Mouse (Mus musculus) erythroblast, adult 5-6 weeks (primary cell): ENCODE measurements around the gene Ndufb3. TPM values are rescaled to one million over a fixed set of nuclear protein-coding genes. Genes with fewer than 3 reads are reported as not detected.
"Not testable (repeated sequence)": the region's sequence is repeated elsewhere in the genome, so short reads cannot be mapped to it uniquely, and the experiment has no call there.

Source experiments
- ATAC-seq: replicated peaks from 2 replicates; pipeline ENCODE4 v1.8.0; 2016; ENCODE audit warnings: moderate number of reproducible peaks, mild to moderate bottlenecking, moderate TSS enrichment, inconsistent platforms; ENCODE audit not compliant: poor library complexity, low FRiP score, severe bottlenecking
- total RNA-seq, 2 experiments: library from RNA; stranded (forward) in 1 of 2; stranded (reverse) in 1 of 2; fragments of 150-400 nt in 1 of 2; fragments of 200-764, 138-1000 nt in 1 of 2; gene quantifications; 2 replicates each; pipeline versions ENCODE4 v1.2.3 to v1.2.4; 2015 to 2017; ENCODE audit warnings: low replicate concordance in 2 of 2

The Ndufb3 gene
- total RNA-seq (2015; ENCODE audit: low replicate concordance) (42.4 and 43.4 TPM in 2 replicates), total RNA-seq (2017; ENCODE audit: low replicate concordance) (8.7 and 18.5 TPM in 2 replicates)

DNA sequence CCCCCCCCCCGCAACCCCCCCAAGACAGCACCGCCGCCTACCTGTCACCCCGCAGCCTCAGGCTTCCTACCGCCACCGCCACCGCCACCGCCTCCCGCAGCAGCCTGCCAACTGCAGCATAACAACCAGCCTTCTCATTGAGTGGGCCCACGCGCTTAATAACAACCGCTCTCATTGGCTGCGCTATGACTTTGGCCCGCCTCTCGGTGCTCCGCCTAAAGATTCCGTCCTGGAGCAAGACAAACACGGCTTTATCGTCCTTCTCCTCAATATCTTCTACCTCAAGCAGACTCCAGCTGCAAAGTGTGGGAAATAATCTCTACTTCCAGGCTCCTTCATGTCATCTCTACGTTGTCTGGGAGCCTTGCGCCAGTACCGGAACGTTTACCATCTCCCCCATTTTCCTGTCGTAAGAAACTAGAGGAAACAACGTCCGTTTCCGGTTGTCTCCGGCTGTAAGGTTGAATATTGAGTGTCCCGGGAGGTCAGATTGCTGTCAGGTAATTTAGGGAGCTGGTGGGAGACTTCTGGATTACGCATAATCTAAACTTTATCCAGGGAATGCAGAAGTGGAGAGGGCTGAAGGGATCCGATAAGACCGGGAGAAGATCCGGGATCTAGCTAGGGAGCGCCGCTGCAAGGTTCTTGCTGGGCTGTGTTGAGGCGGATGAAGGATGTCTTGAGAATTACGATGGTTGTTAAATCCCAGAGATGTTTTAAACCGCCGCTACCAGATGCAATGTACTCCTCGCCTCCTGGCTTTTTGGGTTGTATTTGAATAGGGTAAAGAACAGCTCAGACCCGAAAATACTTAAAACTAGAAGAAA lies at the start of gene Ndufb3, which contains the start of gene Fam126b:
TSS of gene Ndufb3 (plus strand) at position 214 of the 827 bp plus-strand sequence.
TSS of gene Fam126b (minus strand) at position 153 of the 827 bp plus-strand sequence.
- peak; percentile 99 for ATAC-seq

DNA sequence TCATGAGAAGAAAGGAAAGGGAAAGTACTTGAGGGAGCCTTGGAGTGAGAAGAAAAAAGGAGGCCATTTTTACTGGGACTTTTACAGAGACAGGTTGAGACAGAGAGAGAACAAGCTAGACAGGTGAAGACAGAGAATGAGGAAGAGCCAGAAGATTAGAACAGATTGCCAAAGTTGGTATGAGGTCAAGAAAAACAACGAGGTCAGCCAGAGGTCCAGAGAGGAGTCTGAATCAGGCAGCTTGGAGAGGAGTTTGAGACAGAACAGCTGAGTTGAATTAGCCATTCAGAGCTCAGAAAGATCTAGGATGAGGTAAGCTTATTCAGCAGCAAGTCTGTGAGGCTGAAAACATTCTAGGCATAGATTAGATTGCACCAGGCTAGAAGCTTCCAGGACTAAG lies 44.8 kb upstream of the Ndufb3 start:
- ATAC-seq: no peak

DNA sequence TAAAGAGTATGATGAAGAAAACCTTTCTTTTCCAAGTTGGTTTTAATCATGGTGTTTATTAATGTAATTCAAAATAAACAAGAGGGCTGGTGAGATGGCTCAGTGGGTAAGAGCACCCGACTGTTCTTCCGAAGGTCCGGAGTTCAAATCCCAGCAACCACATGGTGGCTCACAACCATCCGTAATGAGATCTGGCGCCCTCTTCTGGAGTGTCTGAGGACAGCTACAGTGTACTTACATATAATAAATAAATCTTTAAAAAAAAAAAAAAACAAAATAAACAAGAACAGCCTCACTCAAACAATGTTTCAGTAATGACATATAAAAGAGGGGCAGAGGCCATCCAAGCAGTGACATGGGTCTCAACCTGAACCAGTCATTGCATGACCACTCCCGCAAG lies 25.8 kb upstream of the Ndufb3 start:
- ATAC-seq: not testable (repeated sequence)

DNA sequence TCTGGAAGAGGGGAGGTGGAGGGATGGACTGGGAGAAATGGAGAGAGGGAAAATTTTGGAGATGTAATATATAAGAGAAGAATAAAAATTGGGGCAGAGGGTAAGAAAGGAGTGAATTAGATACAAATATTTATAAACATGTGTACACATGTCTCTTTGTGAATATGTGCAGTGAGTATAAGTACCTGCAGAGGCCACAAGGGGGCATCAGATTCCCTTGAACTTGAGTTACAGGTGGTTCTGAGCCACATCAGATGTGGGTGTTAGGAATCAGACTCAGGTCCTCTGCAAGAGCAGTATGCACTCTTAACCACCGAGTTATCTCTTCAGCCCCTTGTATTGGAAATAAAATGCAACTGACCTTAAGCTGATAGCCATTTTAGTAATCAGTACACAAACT lies 23.7 kb upstream of the Ndufb3 start:
- peak; percentile 86 for ATAC-seq

DNA sequence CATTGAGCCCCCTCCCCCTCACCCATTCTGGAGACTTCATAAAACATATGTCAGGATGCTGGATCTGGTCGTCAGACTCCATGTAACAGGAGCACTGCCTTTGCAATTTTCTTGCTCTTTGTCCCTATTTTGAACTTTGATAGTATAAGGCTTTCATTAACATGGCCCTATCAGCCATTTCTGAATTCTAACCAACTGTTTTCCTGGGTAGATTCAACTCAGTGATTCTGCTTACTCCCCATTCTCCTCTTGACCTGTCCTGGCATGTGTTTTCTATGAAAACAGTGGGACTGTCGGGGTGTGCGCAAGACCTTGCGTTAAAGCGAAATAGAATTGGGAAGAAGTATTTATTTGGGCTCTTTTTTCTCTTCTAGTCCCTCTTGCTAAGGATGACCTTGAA lies 21.2 kb upstream of the Ndufb3 start:
- no peak for ATAC-seq

DNA sequence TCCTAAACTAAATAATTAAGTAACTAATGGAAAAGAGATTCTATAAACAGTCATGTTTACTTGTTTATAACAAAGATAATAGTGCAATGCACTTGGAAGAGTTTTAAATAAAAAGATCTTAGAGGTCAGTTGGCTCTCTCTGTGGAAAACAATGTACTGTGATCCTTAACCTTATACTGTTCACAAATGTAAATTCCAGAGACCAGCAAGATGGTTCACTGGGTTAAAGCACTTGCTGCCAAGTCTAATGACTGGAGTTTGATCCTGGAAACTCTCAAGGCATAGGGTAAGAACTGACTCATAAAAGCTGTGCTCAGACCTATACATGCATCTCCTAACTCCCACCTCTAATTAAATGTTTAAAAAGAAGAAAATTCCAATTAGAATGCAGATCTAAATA lies 19.6 kb upstream of the Ndufb3 start:
- ATAC-seq: no peak

DNA sequence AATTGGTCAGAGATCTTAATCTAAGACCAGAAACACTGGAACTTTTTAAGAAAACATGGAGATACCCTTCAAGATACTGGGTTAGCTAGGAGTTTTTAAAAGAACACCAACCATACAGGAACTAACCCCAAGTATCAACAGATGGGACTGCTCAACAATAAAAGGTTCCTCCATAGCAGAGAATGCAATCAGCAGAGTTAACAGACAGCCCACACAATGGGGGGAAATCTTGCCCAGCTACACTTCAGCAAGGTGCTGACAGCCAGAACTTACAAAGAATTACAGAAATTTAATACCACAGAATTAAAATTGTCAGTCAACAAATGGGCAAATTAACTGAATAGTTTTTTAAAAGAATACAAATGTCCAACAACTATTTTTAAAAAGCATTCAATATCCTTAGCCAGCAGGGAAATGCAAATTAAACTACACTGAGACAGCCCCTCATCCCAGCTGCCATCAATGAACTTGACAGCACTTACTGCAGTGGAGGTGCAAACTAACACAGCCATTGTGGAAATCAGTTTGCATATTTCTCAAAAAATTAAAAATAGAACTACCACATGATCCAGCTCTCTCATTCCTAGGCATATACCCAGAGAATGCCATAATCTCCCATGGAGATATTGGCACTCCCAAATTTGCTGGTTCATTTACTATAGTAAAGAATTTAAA lies 17.6 kb upstream of the Ndufb3 start:
- no peak for ATAC-seq

DNA sequence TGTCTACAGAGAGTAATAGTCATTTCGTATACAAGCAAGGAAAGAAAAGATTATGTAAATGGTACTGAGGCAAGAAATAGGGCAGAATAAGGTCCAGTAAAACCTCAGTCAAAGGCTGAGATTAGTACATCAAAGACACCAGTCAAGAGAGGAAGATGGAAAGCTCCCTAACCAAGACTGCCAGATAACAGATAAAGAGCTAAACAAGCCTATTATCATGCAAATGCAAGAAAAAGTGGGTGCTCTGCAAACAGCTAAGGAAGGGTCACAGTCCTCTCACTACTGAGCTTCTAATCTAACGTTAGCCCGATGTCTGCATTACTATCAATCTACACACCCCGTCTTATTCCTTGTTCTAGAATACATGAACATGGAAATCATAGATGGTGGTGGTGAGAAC lies 15.7 kb upstream of the Ndufb3 start:
- no peak for ATAC-seq

DNA sequence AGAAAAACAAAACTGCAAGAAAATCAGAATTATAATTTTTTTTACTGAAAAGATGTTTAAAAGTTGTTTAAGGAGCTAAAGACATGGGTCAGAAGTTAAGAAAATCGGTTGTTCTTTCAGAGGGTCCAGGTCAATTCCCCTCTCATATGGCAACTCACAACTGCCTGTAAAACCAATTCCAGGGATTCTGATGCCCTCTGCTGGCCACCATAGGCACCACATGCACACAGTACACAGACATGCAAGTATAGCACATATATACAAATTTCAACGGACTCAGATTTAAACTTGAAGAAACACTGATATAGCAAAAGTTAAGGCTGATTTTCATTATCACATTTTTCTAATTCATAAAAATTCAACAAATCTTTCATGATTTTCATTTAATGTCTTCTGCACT lies 7.0 kb upstream of the Ndufb3 start:
- peak; percentile 72; the same call in 1 of the 2 replicates for ATAC-seq

DNA sequence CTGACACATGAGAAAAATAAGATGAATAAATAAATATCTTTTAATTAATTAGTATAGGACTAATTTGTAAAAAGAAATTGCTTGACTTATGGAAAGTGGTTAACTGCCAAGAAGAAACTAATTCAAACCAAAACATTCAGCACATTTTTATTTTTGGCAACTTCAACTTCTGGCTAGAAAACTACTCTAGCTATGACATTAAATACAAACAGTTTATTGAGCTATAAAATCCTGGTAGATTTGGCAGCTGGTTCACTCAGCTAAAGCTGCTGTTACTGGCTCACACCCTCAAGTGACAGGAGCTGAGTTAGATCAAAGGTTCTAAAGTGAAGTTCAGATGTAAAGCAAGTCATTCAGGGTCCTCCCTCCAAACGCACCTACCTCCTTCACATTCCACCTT lies 3.6 kb upstream of the Ndufb3 start:
- ATAC-seq: no peak

DNA sequence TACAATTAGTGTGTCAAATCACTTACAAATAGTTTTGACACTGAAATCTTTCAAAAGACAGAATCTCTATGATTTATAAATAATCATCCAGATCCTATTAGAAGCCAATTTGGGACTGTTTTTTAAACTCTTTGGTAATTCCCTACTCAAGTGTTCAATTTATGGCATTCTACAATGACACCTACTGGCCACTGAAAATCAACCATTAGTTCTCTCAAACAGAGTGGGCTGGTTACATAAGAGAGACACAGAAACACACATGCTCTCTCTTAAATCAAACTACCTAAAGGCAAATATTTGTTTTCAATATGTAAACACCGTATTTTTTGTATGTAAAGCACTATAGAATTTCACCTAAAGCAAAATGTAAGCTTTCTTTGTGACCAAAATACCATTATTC lies 1.9 kb upstream of the Ndufb3 start:
- ATAC-seq: no peak

DNA sequence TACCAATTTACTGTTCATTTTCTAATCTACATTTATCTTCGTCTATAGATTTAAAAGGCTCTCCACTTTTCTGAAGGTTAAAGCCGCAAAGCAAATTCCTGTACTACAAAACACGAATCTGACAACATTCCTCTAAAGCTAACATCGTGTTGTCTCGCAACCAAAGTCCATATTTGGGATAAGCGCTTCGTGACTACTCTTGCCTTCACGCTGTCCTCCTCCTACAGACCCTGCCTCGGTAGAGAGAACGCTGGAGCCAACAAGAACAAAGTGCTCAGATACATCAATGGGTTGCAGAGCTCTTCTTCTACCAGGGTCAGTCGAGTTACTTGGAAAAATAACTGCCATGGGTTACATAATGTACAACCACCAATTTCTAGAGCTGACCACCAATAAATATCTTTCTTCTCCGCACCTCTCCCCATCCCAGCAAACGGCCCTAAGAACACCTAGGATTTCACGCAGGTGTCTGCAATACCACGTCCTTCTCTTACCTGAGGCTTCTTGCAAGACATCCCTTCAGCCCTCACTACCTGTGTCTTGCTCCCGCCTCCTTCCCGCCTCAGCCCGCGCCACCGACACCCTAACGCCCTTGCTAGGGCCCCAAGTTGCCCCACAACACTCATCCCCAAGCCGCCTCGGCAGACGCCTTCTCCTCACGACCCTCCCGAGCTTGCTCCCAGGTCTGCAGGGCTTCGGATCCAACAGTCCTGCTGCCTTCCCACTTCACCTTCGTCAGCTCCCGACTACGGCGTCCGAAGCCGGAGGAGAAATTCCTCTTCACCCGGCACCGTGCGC lies 612 bp upstream of the Ndufb3 start:
- peak; percentile 8; the same call in 1 of the 2 replicates for ATAC-seq

DNA sequence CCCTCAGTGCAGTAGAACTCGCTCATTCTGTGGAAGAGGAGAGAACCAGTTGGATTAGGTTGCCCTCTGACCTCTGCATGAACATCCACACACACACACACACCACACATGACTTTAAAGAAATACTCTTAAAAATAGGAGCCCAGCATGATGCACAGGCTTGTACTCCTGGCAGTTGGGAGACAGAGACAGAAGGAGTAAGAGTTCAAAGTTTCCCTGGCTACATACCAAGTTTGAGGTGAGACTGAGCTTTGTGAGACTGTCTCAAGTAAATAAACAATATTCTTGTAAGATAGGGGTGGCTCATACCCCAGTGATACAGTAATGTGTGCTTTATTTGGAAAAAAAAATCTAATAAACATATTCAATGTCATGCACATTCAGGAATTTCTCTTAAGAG lies 1.3 kb downstream of the Ndufb3 start:
- ATAC-seq: no peak

DNA sequence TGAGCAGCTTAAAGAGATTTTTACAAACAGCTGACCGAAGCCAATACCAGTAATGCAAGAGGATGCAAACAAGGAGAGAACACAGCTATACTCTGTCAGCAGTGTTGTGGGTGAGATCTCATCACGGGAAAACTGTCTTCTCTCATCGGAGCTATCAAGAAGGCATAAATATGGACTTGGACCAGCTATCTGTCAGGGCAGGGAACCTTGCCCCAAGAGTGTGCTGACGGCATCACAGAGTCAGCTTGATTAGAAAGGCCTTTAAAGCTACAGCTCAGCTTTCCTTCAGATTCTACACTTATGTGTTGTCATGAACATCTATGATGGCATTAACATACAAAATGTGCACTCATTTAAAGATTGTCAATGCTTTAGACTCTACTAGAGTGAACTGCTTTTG lies 16.5 kb downstream of the Ndufb3 start:
- ATAC-seq: no peak

DNA sequence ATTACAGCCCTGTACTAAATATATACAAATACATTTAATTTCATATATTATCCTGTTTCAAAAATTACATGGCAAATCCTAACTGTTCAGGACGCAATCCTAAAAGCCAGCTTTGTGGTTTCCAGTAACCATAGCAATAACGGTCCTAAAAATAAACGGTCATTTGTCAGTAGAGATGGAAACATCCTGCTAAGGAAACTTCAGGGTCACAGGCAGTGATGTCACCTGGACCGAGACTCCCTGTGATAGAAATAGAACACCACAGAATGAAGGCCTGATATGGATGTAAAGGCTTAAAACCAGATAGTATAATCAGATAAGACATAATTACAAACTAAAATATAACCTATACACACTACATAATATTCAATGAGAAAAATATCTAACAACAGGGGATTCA lies 17.6 kb downstream of the Ndufb3 start:
- no peak for ATAC-seq

DNA sequence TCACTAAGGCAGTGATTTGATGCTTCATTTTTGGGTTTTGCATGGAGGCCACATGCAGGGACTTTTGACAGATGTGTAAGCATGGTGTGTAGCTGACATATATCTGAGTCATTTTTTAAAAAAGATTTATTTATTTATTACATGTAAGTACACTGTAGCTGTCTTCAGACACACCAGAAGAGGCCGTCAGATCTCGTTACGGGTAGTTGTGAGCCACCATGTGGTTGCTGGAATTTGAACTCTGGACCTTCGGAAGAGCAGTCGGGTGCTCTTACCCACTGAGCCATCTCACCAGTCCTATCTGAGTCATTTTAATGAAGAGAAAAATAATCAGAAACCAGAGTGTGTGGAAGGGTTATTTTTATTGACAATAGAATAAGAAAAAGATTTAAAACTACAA lies 23.4 kb downstream of the Ndufb3 start:
- not testable (repeated sequence) for ATAC-seq

DNA sequence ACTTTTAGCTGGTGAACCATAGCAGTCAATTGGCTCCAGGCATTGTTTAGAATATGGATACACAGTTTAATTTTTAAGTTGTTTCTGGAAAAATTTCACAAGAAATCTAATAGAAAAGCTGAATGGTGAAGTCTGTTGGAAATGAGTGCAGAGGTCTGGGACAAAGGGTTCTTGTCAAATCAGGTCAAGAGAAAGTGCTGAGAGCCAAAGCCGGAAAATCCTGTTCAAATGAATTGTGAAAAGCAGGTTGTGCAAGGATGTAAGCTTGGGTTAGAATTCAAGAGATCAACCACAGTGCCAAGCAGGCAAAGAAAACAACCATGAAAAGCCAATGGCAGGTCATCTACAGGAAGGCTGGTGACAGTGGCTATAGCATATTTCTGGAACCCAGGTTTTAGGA lies 24.0 kb downstream of the Ndufb3 start:
- no peak for ATAC-seq

DNA sequence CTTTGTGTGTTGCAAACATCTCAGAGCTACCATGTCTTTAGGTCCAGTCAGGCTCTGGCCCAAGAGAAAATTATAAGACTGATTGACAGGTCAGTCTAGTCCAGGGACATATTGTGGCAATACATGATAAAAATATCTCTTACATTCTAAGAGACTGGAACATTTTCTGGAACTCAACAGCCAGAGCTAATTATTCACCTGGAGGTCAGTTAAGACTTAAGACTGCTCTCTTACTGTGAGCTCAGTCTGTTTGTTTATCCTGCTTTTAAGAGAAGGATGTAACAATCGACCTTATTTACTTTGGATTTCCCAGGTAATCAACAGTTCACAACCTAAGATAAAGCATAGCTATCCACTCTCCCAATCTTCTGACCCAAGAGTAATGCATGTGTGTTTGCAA lies 24.4 kb downstream of the Ndufb3 start:
- ATAC-seq: no peak

DNA sequence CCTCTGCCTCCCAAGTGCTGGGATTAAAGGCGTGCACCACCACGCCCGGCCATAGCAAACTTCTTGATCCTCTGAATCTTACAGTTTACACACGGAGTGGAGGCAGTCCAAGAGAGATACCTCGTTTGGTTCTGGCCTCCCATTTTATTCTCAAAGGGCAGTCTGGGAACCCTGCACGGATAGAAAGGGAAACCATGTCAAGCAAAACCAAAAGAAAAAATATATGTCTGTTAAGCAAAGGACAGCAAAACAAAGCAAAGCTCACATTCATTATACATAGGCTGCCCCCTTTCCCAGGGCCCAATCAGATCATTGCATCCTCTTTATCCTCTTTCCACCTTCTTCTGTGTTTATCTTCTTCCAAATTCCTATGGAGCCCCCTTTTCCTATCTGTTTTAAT lies 27.6 kb downstream of the Ndufb3 start:
- no peak for ATAC-seq

DNA sequence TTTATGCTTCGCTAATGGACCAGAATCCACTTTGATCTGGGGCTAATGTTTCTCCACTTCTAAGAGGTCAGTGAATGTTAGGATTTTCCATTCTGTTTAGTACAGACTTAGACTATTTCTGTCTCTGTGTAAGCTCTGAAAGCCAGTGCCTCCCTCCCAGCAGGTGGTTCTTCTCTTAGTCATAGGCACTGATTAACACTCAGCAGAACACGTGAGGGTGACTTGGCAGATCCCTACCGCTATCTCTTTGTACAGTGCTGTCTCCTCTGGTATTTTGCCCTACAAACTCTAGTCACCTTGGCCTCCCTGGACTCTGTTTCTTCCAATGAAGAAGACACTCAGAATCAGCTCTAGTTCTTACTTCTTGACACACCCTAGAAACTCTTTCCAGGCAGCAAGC lies 28.2 kb downstream of the Ndufb3 start:
- no peak for ATAC-seq
